Mouse (Mus musculus) G1E (cell line): ENCODE measurements around the gene Ptprt. TPM values are rescaled to one million over a fixed set of nuclear protein-coding genes. Genes with fewer than 3 reads are reported as not detected.

ENCODE experiments used
- ATAC-seq: 2 replicates; pipeline ENCODE4 v1.8.0; 2016; ENCODE audit warnings: mild to moderate bottlenecking; ENCODE audit not compliant: insufficient number of reproducible peaks, poor library complexity, low FRiP score, severe bottlenecking; ENCODE audit errors: extremely low read depth
- DNase-seq: peaks from one replicate; pipeline ENCODE4 v3.0.0; 2012; ENCODE audit warnings: low spot score
- H3K27me3 ChIP-seq: 2 replicates; pipeline ENCODE4 v1.6.1; 2012; ENCODE audit warnings: mild to moderate bottlenecking, low read length, inconsistent platforms; ENCODE audit not compliant: insufficient read depth
- H3K36me3 ChIP-seq: replicated peaks from 2 replicates; pipeline ENCODE3; 2012; ENCODE audit warnings: mild to moderate bottlenecking, inconsistent platforms
- H3K4me1 ChIP-seq: 2 replicates; pipeline ENCODE4 v1.6.1; 2012; ENCODE audit warnings: low read depth, low read length, inconsistent platforms, mixed read lengths; ENCODE audit not compliant: insufficient read depth
- H3K4me3 ChIP-seq: 2 replicates; pipeline ENCODE4 v1.5.1; 2012; ENCODE audit warnings: low read depth, mild to moderate bottlenecking, inconsistent platforms, low read length, moderate library complexity, mixed read lengths
- H3K9me3 ChIP-seq: replicated peaks from 2 replicates; pipeline ENCODE4 v1.6.1; 2012; ENCODE audit warnings: inconsistent platforms
- CTCF ChIP-seq: IDR thresholded peaks from 2 replicates; pipeline ENCODE4 v1.5.1; 2012; ENCODE audit warnings: low read depth, low read length, inconsistent platforms, mixed read lengths
- GATA1 ChIP-seq: IDR thresholded peaks from 2 replicates; pipeline ENCODE4 v1.6.1; 2012; ENCODE audit warnings: borderline replicate concordance, low read length, inconsistent platforms, mixed read lengths
- GATA2 ChIP-seq: IDR thresholded peaks from 2 replicates; pipeline ENCODE4 v1.6.1; 2012; ENCODE audit warnings: low read depth, low read length, inconsistent platforms, borderline replicate concordance
- POLR2AphosphoS5 ChIP-seq: IDR thresholded peaks from 2 replicates; pipeline ENCODE4 v1.6.1; 2012; ENCODE audit warnings: low read depth, low read length, inconsistent platforms; ENCODE audit not compliant: insufficient replicate concordance
- TAL1 ChIP-seq: conservative IDR thresholded peaks from 2 replicates; pipeline ENCODE4 v1.6.1; 2012; ENCODE audit warnings: low read depth, low read length, inconsistent platforms, mixed read lengths
- polyA plus RNA-seq: library from polyadenylated mRNA; stranded (reverse); fragments of >175 nt; gene quantifications from 2 replicates; pipeline ENCODE4 v1.2.3, GENCODE M21; 2012
- total RNA-seq, 2 experiments: library from RNA; stranded (forward) in 1 of 2; stranded (reverse) in 1 of 2; fragments of 200-1000 nt in 1 of 2; fragments of >200 nt in 1 of 2; fragmentation: Nextera tagmentation in 1 of 2; gene quantifications; 2 replicates each; pipeline ENCODE4 v1.2.3; 2014 to 2017

Ptprt gene
- total and polyA plus RNA-seq, 3 experiments, result 0.05 TPM; not detected in 2

DNA sequence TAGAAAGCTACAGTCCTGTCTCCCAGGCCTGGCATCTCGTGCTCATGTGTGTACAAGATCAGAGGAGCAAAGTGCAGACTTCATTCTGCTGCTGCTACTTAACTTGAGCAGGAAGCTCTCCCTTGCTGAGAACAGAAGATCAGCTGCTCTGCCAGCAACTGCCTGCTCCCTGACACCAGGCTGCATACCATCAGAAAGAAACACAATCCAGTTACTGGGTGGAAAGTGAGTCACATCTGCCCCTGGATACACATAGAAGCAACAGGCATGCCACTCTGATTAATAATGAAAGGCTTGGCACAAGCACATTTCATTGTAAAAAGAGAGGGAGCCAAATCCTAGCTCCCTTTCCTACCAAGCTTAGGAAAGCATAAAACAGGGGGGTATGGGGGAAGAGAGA, 438.5 kb downstream of the Ptprt start:
- H3K36me3 ChIP-seq, result no peaks in the 10 kb centered on the region

DNA sequence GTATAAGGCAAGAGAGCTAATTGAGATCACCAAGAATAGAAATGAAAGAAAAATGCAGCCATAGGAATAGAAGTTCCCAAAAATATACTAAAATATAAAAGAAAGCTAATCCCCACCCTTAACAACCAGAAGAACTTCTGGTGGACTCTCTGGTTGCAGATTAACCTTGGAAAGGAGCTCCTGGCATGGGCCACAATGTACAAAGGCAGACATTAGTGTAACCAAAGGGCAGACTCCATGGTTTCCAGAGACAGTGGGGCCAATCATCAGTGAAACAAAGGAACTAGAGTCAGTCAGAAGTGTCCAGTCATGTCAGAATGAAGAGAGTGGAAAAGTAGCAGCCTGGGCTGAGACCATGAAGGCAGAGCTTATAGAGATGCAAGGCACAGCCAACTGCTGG, 440.4 kb downstream of the Ptprt start:
- peaks cover 44% of the 10 kb centered on the region for H3K9me3 ChIP-seq
- DNase-seq (no peak), ATAC-seq (no peak)
- no peak overlapping the region for H3K4me3 ChIP-seq
- TF ChIP-seq CTCF, result no peak
- no peak for TF ChIP-seq GATA1
- H3K36me3 ChIP-seq, result no peaks in the 10 kb centered on the region
- H3K4me1 ChIP-seq, result no peaks in the 10 kb centered on the region
- no peaks in the 10 kb centered on the region for H3K27me3 ChIP-seq

More for the DNA sequence above, 438.5 kb downstream of the Ptprt start:
- H3K4me1 ChIP-seq, result no peaks in the 10 kb centered on the region
- TF ChIP-seq GATA2, result no peak
- TF ChIP-seq POLR2AphosphoS5, result no peak
- no peak for TF ChIP-seq GATA1
- no peak for TF ChIP-seq CTCF
- no peak for TF ChIP-seq TAL1
- no peak for ATAC-seq
- H3K27me3 ChIP-seq, result no peaks in the 10 kb centered on the region
- H3K9me3 ChIP-seq, result peaks cover 31% of the 10 kb centered on the region
- DNase-seq, result no peak
- H3K4me3 ChIP-seq, result no peak overlapping the region

DNA sequence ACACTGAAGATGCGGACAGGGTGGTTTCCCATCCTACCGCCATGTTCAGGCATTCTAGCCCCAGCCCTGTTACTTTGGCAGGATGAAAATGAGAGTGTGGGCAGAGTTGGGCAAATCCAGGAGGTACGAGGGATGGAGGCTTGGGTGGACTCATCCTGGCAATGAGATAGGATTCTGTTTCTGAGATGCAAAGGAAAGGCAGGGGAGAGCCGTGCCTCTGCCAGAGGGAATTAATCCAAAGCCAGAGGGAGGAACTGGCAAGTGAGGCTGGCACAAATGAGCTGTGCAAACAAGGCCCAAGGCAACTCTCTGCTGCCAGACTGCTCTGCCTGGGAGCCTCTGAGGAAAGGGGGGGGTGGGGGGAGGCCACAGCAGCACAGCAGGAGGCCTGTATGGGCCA, 441.4 kb downstream of the Ptprt start:
- ATAC-seq, result no peak
- Histone ChIP-seq H3K36me3 (no peaks in the 10 kb centered on the region), H3K27me3 (no peaks in the 10 kb centered on the region), H3K4me3 (no peak overlapping the region), H3K4me1 (no peaks in the 10 kb centered on the region), H3K9me3 (peaks cover 48% of the 10 kb centered on the region)
- no peak for DNase-seq
- TF ChIP-seq GATA2 (no peak), CTCF (no peak), TAL1 (no peak), GATA1 (no peak), POLR2AphosphoS5 (no peak)

DNA sequence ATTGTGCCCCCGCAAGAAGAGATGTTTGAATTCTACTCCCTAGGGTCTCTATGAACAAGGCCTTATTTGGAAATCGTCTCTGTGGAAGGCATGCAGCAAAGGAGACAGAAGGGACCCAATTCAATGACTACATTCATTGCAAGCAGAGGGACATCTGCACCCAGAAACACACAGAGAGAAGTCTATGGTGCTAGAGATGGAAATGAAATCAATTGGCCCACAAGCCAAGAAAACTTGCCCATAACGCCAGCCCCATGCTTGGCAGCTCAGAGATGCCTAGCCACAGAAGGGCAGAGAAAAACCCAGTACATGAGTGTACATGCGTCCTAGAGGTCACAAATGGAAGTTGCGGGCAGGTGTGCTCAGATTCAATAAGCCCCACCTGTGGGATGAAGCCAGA, 443.1 kb downstream of the Ptprt start:
- Histone ChIP-seq H3K4me3 (no peak overlapping the region), H3K4me1 (no peaks in the 10 kb centered on the region), H3K36me3 (no peaks in the 10 kb centered on the region), H3K27me3 (no peaks in the 10 kb centered on the region), H3K9me3 (peaks cover 60% of the 10 kb centered on the region)
- no peak for DNase-seq
- TF ChIP-seq GATA1 (no peak), TAL1 (no peak), CTCF (no peak), GATA2 (no peak), POLR2AphosphoS5 (no peak)
- ATAC-seq, result no peak

DNA sequence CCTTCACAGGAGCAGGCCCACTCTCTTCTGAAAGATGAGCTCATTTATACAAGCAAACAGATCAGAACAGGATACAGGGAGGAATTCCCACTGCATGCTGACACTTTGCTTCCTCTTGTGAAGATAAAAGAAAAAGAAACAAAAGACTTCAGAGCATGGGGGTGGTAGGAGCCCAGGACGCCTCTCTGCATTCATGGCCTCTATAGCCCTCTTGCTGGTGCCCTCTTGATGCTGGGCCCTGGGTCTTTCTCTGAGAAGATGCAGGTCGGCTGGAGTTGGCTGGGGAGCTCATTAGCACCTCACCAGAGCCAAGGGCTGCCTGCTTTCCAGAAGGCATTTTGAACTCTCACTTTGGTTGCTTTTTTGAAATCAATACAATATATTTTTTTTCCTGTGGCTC, 448.6 kb downstream of the Ptprt start:
- DNase-seq (no peak), ATAC-seq (no peak)
- H3K9me3 ChIP-seq, result peaks cover 46% of the 10 kb centered on the region
- H3K4me3 ChIP-seq, result no peak overlapping the region
- TF ChIP-seq TAL1 (no peak), CTCF (no peak), GATA2 (no peak), GATA1 (no peak), POLR2AphosphoS5 (no peak)
- no peaks in the 10 kb centered on the region for H3K4me1 ChIP-seq
- H3K27me3 ChIP-seq, result no peaks in the 10 kb centered on the region
- H3K36me3 ChIP-seq, result no peaks in the 10 kb centered on the region

DNA sequence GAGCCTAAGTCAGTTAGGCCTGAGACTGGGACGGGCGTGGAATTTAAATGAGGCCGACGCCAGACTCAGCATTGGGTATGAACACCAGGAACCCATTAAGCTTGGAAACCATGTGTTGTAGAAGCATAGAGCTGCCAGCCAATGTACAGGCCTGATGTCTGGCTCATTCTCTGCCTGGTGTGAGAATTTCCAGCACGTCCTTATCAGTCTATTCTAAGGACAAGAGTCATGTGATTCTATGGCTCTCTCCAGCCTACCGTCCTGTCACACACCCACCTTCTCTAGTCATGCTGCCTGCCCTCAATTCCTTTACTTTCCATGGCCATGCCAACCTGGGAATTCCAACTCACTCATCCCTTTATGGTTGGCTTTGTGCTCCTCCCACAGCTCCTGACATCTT, 450.4 kb downstream of the Ptprt start:
- H3K36me3 ChIP-seq, result no peaks in the 10 kb centered on the region
- H3K4me1 ChIP-seq, result no peaks in the 10 kb centered on the region
- DNase-seq, result no peak
- peaks cover 33% of the 10 kb centered on the region for H3K9me3 ChIP-seq
- H3K4me3 ChIP-seq, result no peak overlapping the region
- TF ChIP-seq GATA1 (no peak), POLR2AphosphoS5 (no peak), TAL1 (no peak), CTCF (no peak), GATA2 (no peak)
- H3K27me3 ChIP-seq, result no peaks in the 10 kb centered on the region
- no peak for ATAC-seq

DNA sequence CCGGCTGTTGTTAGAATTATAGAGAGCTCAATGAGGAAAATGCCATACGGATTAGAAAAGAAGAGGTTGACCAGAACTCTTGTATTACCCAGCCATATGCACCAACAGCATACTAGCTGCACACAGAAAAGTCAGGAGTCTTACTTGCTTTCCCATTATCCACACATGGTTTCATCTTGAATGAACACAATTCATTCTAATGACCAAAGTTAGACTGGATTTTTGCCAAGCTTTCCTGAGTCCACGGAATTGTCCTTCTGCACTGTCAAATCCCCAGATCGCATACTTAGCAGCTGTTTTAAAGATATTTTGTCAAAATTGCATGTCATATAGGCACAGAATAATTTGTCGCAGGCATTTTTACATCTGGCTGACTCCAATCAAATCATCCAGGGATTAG, 463.6 kb downstream of the Ptprt start:
- ATAC-seq, result no peak
- no peaks in the 10 kb centered on the region for H3K27me3 ChIP-seq
- no peak overlapping the region for H3K4me3 ChIP-seq
- TF ChIP-seq GATA2, result no peak
- no peak for DNase-seq
- H3K36me3 ChIP-seq, result no peaks in the 10 kb centered on the region
- H3K9me3 ChIP-seq, result peaks cover 14% of the 10 kb centered on the region
- H3K4me1 ChIP-seq, result no peaks in the 10 kb centered on the region
